In genomic region chr4:124340073-124340472, GRCm38 (mm10) we compare ENCODE assay signal across 19 mouse cellular contexts.
"Had no signal": no experiment of that assay in that cellular context is flagged by ENCODE, and none has a peak within 500 bp of the region (broad histone marks: within the 10 kb centered on the region; RNA-seq: fewer than 3 reads in every experiment).

No protein-coding gene starts in this region.

- H3K27ac ChIP-seq: midbrain, embryonic 10.5 days; midbrain, embryonic 12.5 days; neural tube, embryonic 13.5 days; neural tube, embryonic 15.5 days had no signal

- H3K4me2 ChIP-seq: lung, embryonic 14.5 days; midbrain, embryonic 12.5 days; neural tube, embryonic 13.5 days; neural tube, embryonic 15.5 days had no signal

- ATAC-seq: midbrain, embryonic 16.5 days had no signal

- H3K9me3 ChIP-seq: neural tube, embryonic 13.5 days; neural tube, embryonic 15.5 days had no signal

- H3K4me1 ChIP-seq: midbrain, embryonic 12.5 days; neural tube, embryonic 13.5 days; neural tube, embryonic 15.5 days had no signal

- H3K9ac ChIP-seq: lung, embryonic 14.5 days; midbrain, embryonic 12.5 days; neural tube, embryonic 13.5 days; neural tube, embryonic 15.5 days had no signal

- DNase-seq: lung, adult 18-20 months; lung, embryonic 14.5 days; lung, postnatal 10 days; lung, postnatal 4 days; midbrain, embryonic 14.5 days; retina, postnatal 1 day; right cerebral cortex, adult 18-20 months; right cerebral cortex, postnatal 25 days; right cerebral cortex, postnatal 4 days; spleen, adult 18-20 months; thymus, adult 18-20 months; thymus, postnatal 14 days; thymus, postnatal 36 days had no signal

- H3K4me3 ChIP-seq: midbrain, embryonic 10.5 days; midbrain, embryonic 12.5 days; myocyte; neural tube, embryonic 13.5 days; neural tube, embryonic 15.5 days had no signal

- H3K36me3 ChIP-seq: midbrain, embryonic 10.5 days; midbrain, embryonic 12.5 days; neural tube, embryonic 13.5 days; neural tube, embryonic 15.5 days had no signal

- H3K27me3 ChIP-seq: neural tube, embryonic 13.5 days; neural tube, embryonic 15.5 days had no signal
